ENCODE assay signal across 5 mouse cellular contexts in the genomic region with DNA sequence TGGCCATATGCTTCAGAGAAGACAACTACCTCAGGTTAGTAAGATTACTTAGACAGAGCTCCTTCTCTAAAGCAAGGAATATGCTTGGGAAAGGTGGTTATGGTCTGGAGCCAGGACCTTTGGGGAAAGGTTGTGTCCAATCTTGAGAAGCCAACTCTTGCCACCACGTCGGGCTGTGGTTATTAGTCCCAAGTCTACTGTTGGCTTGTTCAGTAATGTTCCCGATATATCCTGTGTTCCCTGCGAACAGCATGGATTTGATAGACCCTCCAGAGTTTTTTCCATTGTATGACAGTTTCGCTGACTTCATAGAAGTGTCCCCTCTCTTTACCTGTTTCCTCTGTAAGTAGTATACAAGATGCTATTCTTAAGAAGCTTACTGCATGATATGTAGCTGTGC. TPM values are rescaled to one million over a fixed set of nuclear protein-coding genes. Genes with fewer than 3 reads are reported as not detected.
"Had no signal": no experiment of that assay in that cellular context is flagged by ENCODE, and none has a peak within 500 bp of the region (broad histone marks: within the 10 kb centered on the region; RNA-seq: fewer than 3 reads in every experiment).

No protein-coding gene starts in this region.

RNA-seq across cellular contexts. Expression of a gene that starts 52.1 kb away (rescaled TPM):
- total RNA-seq: megakaryocyte, adult 5-6 weeks; neutrophil, adult 5-6 weeks had no signal
- polyA plus RNA-seq: intestine, embryonic 15.5 days; large intestine, adult 2 months; lung, adult 2 months had no signal
